Mouse (Mus musculus): Measurements from ENCODE around the gene Fopnl. TPM values are rescaled to one million over a fixed set of nuclear protein-coding genes. Genes with fewer than 3 reads are reported as not detected.

The Fopnl gene
- polyA plus RNA-seq, 1 experiment from 2014 or later: 156 TPM

- Histone ChIP-seq H3K27me3 (no peaks in the 10 kb centered on the region), H3K9me3 (replicated peaks) (no peaks in the 10 kb centered on the region), H3K27ac (replicated peaks) (no peak overlapping the region), H3K4me3 (replicated peaks) (no peak overlapping the region), H3K4me2 (replicated peaks) (no peak overlapping the region), H3K36me3 (no peaks in the 10 kb centered on the region), H3K9ac (no peak overlapping the region), H3K4me1 (no peaks in the 10 kb centered on the region)
- no peak for ATAC-seq (ENCODE audit: insufficient number of reproducible peaks, low FRiP score, low TSS enrichment, low read depth)
- WGBS: 69% methylated on average over 3 of the region's 3 CpGs
Observed at GRCm38 (mm10) chr16:14352234-14352633, 35.0 kb upstream of the Fopnl start.

- no peaks in the 10 kb centered on the region for H3K36me3 ChIP-seq
- no peaks in the 10 kb centered on the region for H3K4me1 ChIP-seq
- H3K9ac ChIP-seq: no peak overlapping the region
- H3K27ac ChIP-seq (replicated peaks): no peak overlapping the region
- no peaks in the 10 kb centered on the region for H3K27me3 ChIP-seq
- ATAC-seq (ENCODE audit: insufficient number of reproducible peaks, low FRiP score, low TSS enrichment, low read depth): no peak
- no peak overlapping the region for H3K4me2 ChIP-seq (replicated peaks)
- no peaks in the 10 kb centered on the region for H3K9me3 ChIP-seq (replicated peaks)
- no peak overlapping the region for H3K4me3 ChIP-seq (replicated peaks)
Observed at GRCm38 (mm10) chr16:14351571-14351970, 34.4 kb upstream of the Fopnl start.

- Histone ChIP-seq H3K9me3 (replicated peaks) (no peaks in the 10 kb centered on the region), H3K36me3 (no peaks in the 10 kb centered on the region), H3K9ac (no peak overlapping the region), H3K27me3 (no peaks in the 10 kb centered on the region), H3K27ac (replicated peaks) (no peak overlapping the region), H3K4me2 (replicated peaks) (no peak overlapping the region), H3K4me1 (no peaks in the 10 kb centered on the region), H3K4me3 (replicated peaks) (no peak overlapping the region)
- no peak for ATAC-seq (ENCODE audit: insufficient number of reproducible peaks, low FRiP score, low TSS enrichment, low read depth)
- WGBS: 69% methylated on average over 3 of the region's 3 CpGs
Observed at GRCm38 (mm10) chr16:14344967-14345366, 27.8 kb upstream of the Fopnl start.

GRCm38 (mm10) chr16:14328156-14328555 is 11.0 kb upstream of the Fopnl start:
- 44% methylated on average over 1 of the region's 1 CpGs for WGBS
- no peak overlapping the region for H3K4me2 ChIP-seq (replicated peaks)
- no peak for ATAC-seq (ENCODE audit: insufficient number of reproducible peaks, low FRiP score, low TSS enrichment, low read depth)

GRCm38 (mm10) chr16:14320494-14320893 is 3.3 kb upstream of the Fopnl start:
- Histone ChIP-seq H3K4me2 (replicated peaks) (no peak overlapping the region), H3K36me3 (no peaks in the 10 kb centered on the region), H3K9me3 (replicated peaks) (no peaks in the 10 kb centered on the region), H3K27me3 (no peaks in the 10 kb centered on the region), H3K9ac (no peak overlapping the region), H3K4me3 (replicated peaks) (no peak overlapping the region), H3K27ac (replicated peaks) (no peak overlapping the region), H3K4me1 (peaks cover 9% of the 10 kb centered on the region)
- no peak for ATAC-seq (ENCODE audit: insufficient number of reproducible peaks, low FRiP score, low TSS enrichment, low read depth)
- WGBS: 80% methylated on average over 1 of the region's 1 CpGs

More at GRCm38 (mm10) chr16:14328156-14328555, 11.0 kb upstream of the Fopnl start:
- Histone ChIP-seq H3K27me3 (no peaks in the 10 kb centered on the region), H3K9me3 (replicated peaks) (no peaks in the 10 kb centered on the region), H3K4me1 (no peaks in the 10 kb centered on the region), H3K27ac (replicated peaks) (no peak overlapping the region), H3K4me3 (replicated peaks) (no peak overlapping the region), H3K36me3 (no peaks in the 10 kb centered on the region), H3K9ac (no peak overlapping the region)

GRCm38 (mm10) chr16:14319681-14320080 is 2.5 kb upstream of the Fopnl start:
- no peak for ATAC-seq (ENCODE audit: insufficient number of reproducible peaks, low FRiP score, low TSS enrichment, low read depth)
- peaks cover 11% of the 10 kb centered on the region for H3K4me1 ChIP-seq
- H3K9ac ChIP-seq: no peak overlapping the region
- no peak overlapping the region for H3K27ac ChIP-seq (replicated peaks)
- no peaks in the 10 kb centered on the region for H3K9me3 ChIP-seq (replicated peaks)
- no peak overlapping the region for H3K4me2 ChIP-seq (replicated peaks)
- 80% methylated on average over 3 of the region's 3 CpGs for WGBS
- H3K4me3 ChIP-seq (replicated peaks): no peak overlapping the region
- no peaks in the 10 kb centered on the region for H3K27me3 ChIP-seq
- no peaks in the 10 kb centered on the region for H3K36me3 ChIP-seq

- H3K4me1 ChIP-seq: peaks cover 11% of the 10 kb centered on the region
- peaks cover 35% of the 10 kb centered on the region for H3K36me3 ChIP-seq
- H3K9ac ChIP-seq: no peak overlapping the region
- no peak for ATAC-seq (ENCODE audit: insufficient number of reproducible peaks, low FRiP score, low TSS enrichment, low read depth)
- no peak overlapping the region for H3K27ac ChIP-seq (replicated peaks)
- no peaks in the 10 kb centered on the region for H3K9me3 ChIP-seq (replicated peaks)
- H3K4me3 ChIP-seq (replicated peaks): no peak overlapping the region
- WGBS: 88% methylated on average over 7 of the region's 7 CpGs
- no peaks in the 10 kb centered on the region for H3K27me3 ChIP-seq
- no peak overlapping the region for H3K4me2 ChIP-seq (replicated peaks)
Observed at GRCm38 (mm10) chr16:14312914-14313313, 4.3 kb downstream of the Fopnl start.

GRCm38 (mm10) chr16:14311371-14311770 is 5.8 kb downstream of the Fopnl start:
- Histone ChIP-seq H3K9me3 (replicated peaks) (no peaks in the 10 kb centered on the region), H3K27me3 (no peaks in the 10 kb centered on the region), H3K4me3 (replicated peaks) (no peak overlapping the region), H3K4me2 (replicated peaks) (no peak overlapping the region), H3K36me3 (peaks cover 42% of the 10 kb centered on the region), H3K27ac (replicated peaks) (no peak overlapping the region), H3K9ac (no peak overlapping the region), H3K4me1 (peaks cover 10% of the 10 kb centered on the region)
- WGBS: 51% methylated on average over 6 of the region's 6 CpGs
- ATAC-seq (ENCODE audit: insufficient number of reproducible peaks, low FRiP score, low TSS enrichment, low read depth): no peak

- Histone ChIP-seq H3K4me2 (replicated peaks) (no peak overlapping the region), H3K27ac (replicated peaks) (no peak overlapping the region), H3K4me3 (replicated peaks) (no peak overlapping the region), H3K4me1 (no peaks in the 10 kb centered on the region), H3K9me3 (replicated peaks) (no peaks in the 10 kb centered on the region), H3K9ac (no peak overlapping the region), H3K36me3 (peaks cover 45% of the 10 kb centered on the region), H3K27me3 (no peaks in the 10 kb centered on the region)
- 80% methylated on average over 3 of the region's 3 CpGs for WGBS
- no peak for ATAC-seq (ENCODE audit: insufficient number of reproducible peaks, low FRiP score, low TSS enrichment, low read depth)
Observed at GRCm38 (mm10) chr16:14309833-14310232, 7.4 kb downstream of the Fopnl start.

- no peaks in the 10 kb centered on the region for H3K4me1 ChIP-seq
- H3K4me2 ChIP-seq (replicated peaks): no peak overlapping the region
- H3K27me3 ChIP-seq: no peaks in the 10 kb centered on the region
- H3K4me3 ChIP-seq (replicated peaks): no peak overlapping the region
- no peak overlapping the region for H3K9ac ChIP-seq
- no peak overlapping the region for H3K27ac ChIP-seq (replicated peaks)
- ATAC-seq (ENCODE audit: insufficient number of reproducible peaks, low FRiP score, low TSS enrichment, low read depth): no peak
- H3K36me3 ChIP-seq: peaks cover 53% of the 10 kb centered on the region
- WGBS: 82% methylated on average over 6 of the region's 6 CpGs
- no peaks in the 10 kb centered on the region for H3K9me3 ChIP-seq (replicated peaks)
Observed at GRCm38 (mm10) chr16:14308245-14309073, 8.7 kb downstream of the Fopnl start.

- H3K27ac ChIP-seq (replicated peaks): no peak overlapping the region
- no peaks in the 10 kb centered on the region for H3K4me1 ChIP-seq
- no peak for ATAC-seq (ENCODE audit: insufficient number of reproducible peaks, low FRiP score, low TSS enrichment, low read depth)
- no peak overlapping the region for H3K4me2 ChIP-seq (replicated peaks)
- H3K36me3 ChIP-seq: peaks cover 53% of the 10 kb centered on the region
- no peaks in the 10 kb centered on the region for H3K9me3 ChIP-seq (replicated peaks)
- no peak overlapping the region for H3K9ac ChIP-seq
- H3K27me3 ChIP-seq: no peaks in the 10 kb centered on the region
- 92% methylated on average over 1 of the region's 1 CpGs for WGBS
- H3K4me3 ChIP-seq (replicated peaks): no peak overlapping the region
Observed at GRCm38 (mm10) chr16:14307373-14307772, 9.8 kb downstream of the Fopnl start.

- no peaks in the 10 kb centered on the region for H3K4me1 ChIP-seq
- H3K27me3 ChIP-seq: no peaks in the 10 kb centered on the region
- no peak overlapping the region for H3K27ac ChIP-seq (replicated peaks)
- ATAC-seq (ENCODE audit: insufficient number of reproducible peaks, low FRiP score, low TSS enrichment, low read depth): no peak
- no peak overlapping the region for H3K4me2 ChIP-seq (replicated peaks)
- peaks cover 53% of the 10 kb centered on the region for H3K36me3 ChIP-seq
- H3K9ac ChIP-seq: no peak overlapping the region
- no peaks in the 10 kb centered on the region for H3K9me3 ChIP-seq (replicated peaks)
- 92% methylated on average over 1 of the region's 1 CpGs for WGBS
- no peak overlapping the region for H3K4me3 ChIP-seq (replicated peaks)
Observed at GRCm38 (mm10) chr16:14306451-14306850, 10.8 kb downstream of the Fopnl start.

Data from embryonic facial prominence, embryonic 15.5 days (tissue).